Mouse (Mus musculus): ENCODE measurements around the gene Rnf115.

DNA sequence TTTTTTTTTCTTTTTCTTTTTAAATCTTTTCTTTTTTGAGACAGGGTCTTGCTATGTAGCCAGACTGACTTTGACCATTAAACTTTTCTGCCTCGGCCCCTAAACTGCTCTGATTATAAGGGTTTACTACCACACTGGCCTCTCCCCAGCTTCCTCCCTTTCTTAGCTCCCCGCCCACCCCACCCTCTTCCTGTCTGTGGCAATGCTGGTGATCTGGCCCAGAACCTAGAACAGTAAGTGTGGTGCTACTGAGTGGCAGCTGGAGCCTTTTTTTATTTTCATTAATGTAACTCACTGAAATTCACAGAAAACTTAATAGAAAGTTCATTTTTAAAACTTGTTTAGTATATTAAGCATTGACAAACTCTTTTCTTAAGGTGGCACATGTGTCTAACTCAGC is 11.6 kb upstream of the Rnf115 start:
- TF ChIP-seq CHD2 (IDR thresholded peaks at IDR 0.05; ENCODE audit: low read depth, low read length): no peak
- no peak for TF ChIP-seq HCFC1 (IDR thresholded peaks at IDR 0.05; ENCODE audit: borderline replicate concordance, insufficient read depth, low read length)
- no peak for TF ChIP-seq MAFK (IDR thresholded peaks at IDR 0.05; ENCODE audit: insufficient read depth, low read depth, low read length)

All from ES-E14 (cell line).